Mouse (Mus musculus) limb, embryonic 15.5 days (tissue): Measurements from ENCODE around the gene Nkx2-4. TPM values are rescaled to one million over a fixed set of nuclear protein-coding genes. Genes with fewer than 3 reads are reported as not detected.
A peak's percentile ranks its signal among the peaks of the same experiment; 100 is the strongest.

Source experiments
- ATAC-seq: fragments of 200-750 bp; cut with Nextera tagmentation; 2 replicates; pipeline ENCODE4 v1.8.0; 2017; ENCODE audit warnings: low read depth, moderate TSS enrichment; ENCODE audit not compliant: insufficient number of reproducible peaks, low FRiP score, low TSS enrichment
- H3K27ac ChIP-seq: fragments of 300-500 bp; sonication (generic); 2 replicates; pipeline ENCODE4 v1.5.1; 2015; ENCODE audit warnings: moderate library complexity, mild to moderate bottlenecking, inconsistent platforms
- H3K27me3 ChIP-seq: fragments of 300-500 bp; sonication (generic); 2 replicates; pipeline ENCODE4 v1.6.1; 2015; ENCODE audit warnings: inconsistent platforms
- H3K36me3 ChIP-seq: fragments of 300-500 bp; sonication (generic); 2 replicates; pipeline ENCODE4 v1.6.1; 2015; ENCODE audit warnings: inconsistent platforms
- H3K4me1 ChIP-seq: fragments of 300-500 bp; sonication (generic); 2 replicates; pipeline ENCODE4 v1.6.1; 2015; ENCODE audit warnings: inconsistent platforms
- H3K4me2 ChIP-seq: fragments of 300-500 bp; sonication (generic); 2 replicates; pipeline ENCODE4 v1.6.1; 2015; ENCODE audit warnings: mild to moderate bottlenecking, inconsistent platforms
- H3K4me3 ChIP-seq: fragments of 300-500 bp; sonication (generic); 2 replicates; pipeline ENCODE4 v1.5.1; 2015; ENCODE audit warnings: mild to moderate bottlenecking, inconsistent platforms
- H3K9ac ChIP-seq: fragments of 300-500 bp; sonication (generic); 2 replicates; pipeline ENCODE4 v1.6.1; 2015; ENCODE audit warnings: inconsistent platforms
- H3K9me3 ChIP-seq: fragments of 300-500 bp; sonication (generic); 2 replicates; pipeline ENCODE4 v1.6.1; 2016; ENCODE audit warnings: inconsistent platforms
- WGBS: fragments of 180-500 bp; shearing (Covaris S2); methylation state at CpG from one replicate; pipeline ENCODE4 v1.1.7; 2015; 5-methylcytosine and 5-hydroxymethylcytosine counted together
- polyA plus RNA-seq: library from polyadenylated mRNA; unstranded; fragments of >200 nt; fragmentation: Nextera tagmentation; extraction: Ambion mirVana; gene quantifications from 2 replicates; pipeline ENCODE4 v1.2.1, GENCODE M21; 2015

The Nkx2-4 gene
- not detected in 2 replicates for polyA plus RNA-seq

DNA sequence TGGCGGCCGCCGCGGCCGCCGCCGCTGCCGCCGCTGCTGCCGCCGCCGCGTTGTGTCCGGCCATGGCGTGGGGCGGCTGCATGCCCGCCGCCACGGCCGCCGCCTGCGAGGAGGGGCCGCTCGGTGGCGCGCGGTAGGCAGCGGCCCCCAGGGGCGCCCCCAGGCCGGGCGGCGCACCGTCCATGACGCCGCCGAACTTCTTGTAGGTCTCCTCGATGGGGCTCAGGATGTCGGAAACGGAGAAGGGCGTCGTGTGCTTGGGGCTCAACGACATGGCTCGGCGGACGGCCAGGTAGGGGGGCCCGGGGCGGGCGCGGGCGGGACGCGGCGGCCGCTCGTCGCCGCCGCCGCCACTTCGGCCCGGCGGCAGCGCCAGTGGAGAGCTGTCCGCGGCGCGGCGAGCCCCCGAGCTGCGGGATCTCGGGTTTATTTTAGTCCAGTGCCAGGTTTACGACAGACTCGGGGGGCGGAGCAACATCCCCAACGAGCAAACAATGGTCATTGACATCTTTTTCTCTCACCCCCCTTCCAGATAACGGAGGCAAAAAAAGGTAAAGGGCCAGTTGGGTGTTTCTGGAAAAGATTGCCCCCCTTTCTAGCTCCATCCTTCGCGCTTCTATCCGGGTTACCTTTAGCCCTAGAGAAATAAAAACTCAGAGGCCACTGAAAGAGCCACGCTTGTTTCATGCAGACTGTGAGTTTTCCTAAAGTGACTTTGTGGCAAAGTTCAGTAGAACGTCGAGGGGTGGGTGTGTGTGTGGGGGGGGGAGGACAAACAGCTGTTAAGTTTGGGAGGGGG, at the start of gene Nkx2-4:
TSS of gene Nkx2-4 (minus strand) at position 374 of the 799 bp plus-strand sequence.
- no peak within 1 kb of the TSS for H3K27ac ChIP-seq
- no peak for ATAC-seq
- no peak within 1 kb of the TSS for H3K9ac ChIP-seq
- H3K27me3 ChIP-seq: peaks cover 71% of the 10 kb centered on the region
- no peaks in the 10 kb centered on the region for H3K9me3 ChIP-seq
- peak within 1 kb of the TSS; percentile 76 for H3K4me2 ChIP-seq
- H3K4me1 ChIP-seq: peaks cover 19% of the 10 kb centered on the region
- H3K36me3 ChIP-seq: no peaks in the 10 kb centered on the region
- WGBS: under 1% methylated on average over 76 of the region's 82 CpGs
- H3K4me3 ChIP-seq: peak within 1 kb of the TSS; percentile 43

DNA sequence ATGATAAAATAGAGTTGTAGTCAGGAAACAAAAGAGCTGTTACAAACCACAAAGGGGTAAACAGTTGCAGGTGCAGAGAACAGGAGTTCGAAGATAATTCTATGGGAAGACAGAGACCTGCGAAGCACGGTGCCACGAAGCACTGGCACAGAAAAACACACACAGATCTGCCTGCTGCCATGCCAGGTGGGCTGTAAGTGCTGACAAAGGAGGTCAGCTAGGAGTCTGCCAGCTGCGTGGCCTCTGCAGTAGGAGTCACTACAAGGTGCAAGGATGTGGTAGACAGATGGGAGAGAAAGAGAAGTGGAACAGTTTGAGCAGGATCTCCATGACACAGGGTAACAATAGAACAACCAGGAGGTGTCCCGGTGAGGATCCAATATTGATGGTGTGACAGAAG, 42.1 kb upstream of the Nkx2-4 start:
- no peak overlapping the region for H3K4me2 ChIP-seq
- no peak overlapping the region for H3K9ac ChIP-seq
- H3K36me3 ChIP-seq: no peaks in the 10 kb centered on the region
- WGBS: 82% methylated on average over 6 of the region's 6 CpGs
- H3K27me3 ChIP-seq: no peaks in the 10 kb centered on the region
- no peaks in the 10 kb centered on the region for H3K9me3 ChIP-seq
- no peak for ATAC-seq
- no peak overlapping the region for H3K4me3 ChIP-seq
- H3K27ac ChIP-seq: no peak overlapping the region
- no peaks in the 10 kb centered on the region for H3K4me1 ChIP-seq

DNA sequence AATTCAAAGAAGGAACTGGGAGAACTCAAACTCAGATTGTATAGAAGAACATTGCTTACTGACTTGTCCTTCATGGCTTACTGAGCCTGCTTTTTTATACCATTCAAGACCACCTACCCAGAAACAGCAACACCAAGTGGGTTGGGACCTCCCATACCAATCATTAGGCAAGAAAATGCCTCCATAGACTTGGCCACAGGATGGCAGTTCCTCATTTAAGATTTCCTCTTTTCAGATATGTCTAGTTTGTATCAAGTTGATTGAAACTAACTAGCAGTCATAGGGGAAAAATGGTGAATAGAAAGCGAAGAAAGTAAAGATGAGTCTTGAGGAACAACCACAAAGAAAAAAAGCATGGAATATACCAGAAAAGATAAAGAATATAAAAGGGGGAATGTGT, 34.5 kb upstream of the Nkx2-4 start:
- Histone ChIP-seq H3K4me2 (no peak overlapping the region), H3K9me3 (no peaks in the 10 kb centered on the region), H3K27ac (no peak overlapping the region), H3K36me3 (no peaks in the 10 kb centered on the region), H3K4me3 (no peak overlapping the region), H3K4me1 (no peaks in the 10 kb centered on the region), H3K9ac (no peak overlapping the region), H3K27me3 (no peaks in the 10 kb centered on the region)
- WGBS: 83% methylated on average over 1 of the region's 1 CpGs
- no peak for ATAC-seq

DNA sequence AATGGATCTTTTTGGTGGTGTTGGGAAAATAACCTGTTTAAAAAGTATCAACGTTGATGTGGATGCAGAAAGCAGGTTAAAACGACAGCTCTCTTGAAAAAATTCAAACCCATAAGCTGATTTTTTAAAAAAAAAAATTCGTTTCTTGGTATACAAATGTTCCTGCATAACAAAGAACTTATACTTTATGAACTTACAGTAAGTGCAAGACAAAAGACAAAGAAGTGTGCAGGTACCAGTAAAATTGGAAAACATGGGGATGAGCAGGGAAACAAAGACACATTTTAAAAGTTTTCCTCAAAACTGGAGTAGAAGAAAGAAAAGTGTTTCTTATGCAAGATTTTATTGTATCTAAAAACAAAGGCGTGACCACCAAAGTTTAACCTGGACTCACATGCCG, 1.2 kb upstream of the Nkx2-4 start:
- Histone ChIP-seq H3K4me1 (peaks cover 19% of the 10 kb centered on the region), H3K27ac (no peak overlapping the region), H3K4me3 (no peak overlapping the region), H3K9me3 (no peaks in the 10 kb centered on the region), H3K9ac (no peak overlapping the region), H3K4me2 (no peak overlapping the region), H3K27me3 (peaks cover 62% of the 10 kb centered on the region), H3K36me3 (no peaks in the 10 kb centered on the region)
- WGBS: 21% methylated on average over 5 of the region's 5 CpGs
- ATAC-seq: no peak

DNA sequence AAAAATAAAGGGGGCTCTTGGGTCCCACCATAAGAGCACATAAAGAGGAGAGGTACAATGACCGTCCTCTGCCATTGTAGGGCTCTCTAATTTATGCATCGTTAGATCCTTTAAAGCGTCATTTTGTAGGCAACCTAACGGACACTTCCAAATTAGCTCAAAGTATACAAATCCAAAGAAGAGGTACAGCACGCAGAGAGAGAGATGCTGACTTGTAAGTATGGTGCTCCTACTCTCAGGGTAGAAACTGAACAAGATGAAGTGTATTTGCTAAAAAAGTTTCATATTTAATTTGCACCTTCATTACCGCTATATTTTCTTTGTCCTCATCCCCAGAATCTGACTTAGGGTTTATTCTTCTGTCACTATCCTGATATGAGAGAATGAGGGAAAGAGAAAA, 692 bp upstream of the Nkx2-4 start:
- no peaks in the 10 kb centered on the region for H3K36me3 ChIP-seq
- H3K9me3 ChIP-seq: no peaks in the 10 kb centered on the region
- H3K9ac ChIP-seq: no peak overlapping the region
- peaks cover 67% of the 10 kb centered on the region for H3K27me3 ChIP-seq
- ATAC-seq: no peak
- no peak overlapping the region for H3K27ac ChIP-seq
- H3K4me2 ChIP-seq: no peak overlapping the region
- no peak overlapping the region for H3K4me3 ChIP-seq
- WGBS: 10% methylated on average over 6 of the region's 6 CpGs
- H3K4me1 ChIP-seq: peaks cover 19% of the 10 kb centered on the region

DNA sequence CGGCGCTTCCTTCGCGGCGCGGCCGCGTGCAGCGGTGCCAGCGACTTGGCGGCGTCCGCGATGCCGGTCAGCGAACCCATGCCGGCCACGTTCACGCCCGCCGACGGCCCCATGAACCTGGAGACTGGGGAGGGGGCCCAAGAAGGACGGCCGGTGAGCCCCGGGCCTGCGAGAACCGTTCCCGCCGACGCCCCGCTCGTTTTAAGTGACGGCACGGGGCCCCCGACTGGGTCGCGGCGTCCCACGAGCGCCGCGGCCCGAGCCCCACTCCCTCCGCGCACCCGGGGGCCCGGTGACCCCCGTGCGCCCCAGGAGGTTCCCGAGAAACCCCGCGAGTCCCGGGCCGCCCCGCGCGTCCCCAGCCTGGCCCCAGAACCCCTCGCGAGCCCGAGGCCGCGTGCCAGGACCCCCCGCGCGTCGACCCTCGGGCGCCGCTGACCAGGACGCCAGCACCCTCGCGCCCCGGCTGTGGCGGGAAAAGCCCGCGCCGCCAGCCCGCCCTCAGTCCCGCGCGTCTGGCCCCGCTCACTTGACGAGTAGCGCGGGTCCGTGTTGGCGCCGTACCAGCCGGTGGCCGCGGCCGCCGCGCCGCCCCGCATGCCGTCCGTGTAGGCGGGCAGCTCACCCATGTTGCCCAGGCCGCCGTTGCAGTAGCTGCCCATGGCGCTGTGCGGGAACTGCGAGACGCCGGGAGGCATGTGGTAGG, 726 bp downstream of the Nkx2-4 start:
- under 1% methylated on average over 106 of the region's 106 CpGs for WGBS
- Histone ChIP-seq H3K4me1 (peaks cover 19% of the 10 kb centered on the region), H3K9me3 (no peaks in the 10 kb centered on the region), H3K4me3 (peak overlapping the region; percentile 43), H3K4me2 (peak overlapping the region; percentile 76), H3K9ac (no peak overlapping the region), H3K36me3 (no peaks in the 10 kb centered on the region), H3K27me3 (peaks cover 69% of the 10 kb centered on the region), H3K27ac (no peak overlapping the region)
- no peak for ATAC-seq

DNA sequence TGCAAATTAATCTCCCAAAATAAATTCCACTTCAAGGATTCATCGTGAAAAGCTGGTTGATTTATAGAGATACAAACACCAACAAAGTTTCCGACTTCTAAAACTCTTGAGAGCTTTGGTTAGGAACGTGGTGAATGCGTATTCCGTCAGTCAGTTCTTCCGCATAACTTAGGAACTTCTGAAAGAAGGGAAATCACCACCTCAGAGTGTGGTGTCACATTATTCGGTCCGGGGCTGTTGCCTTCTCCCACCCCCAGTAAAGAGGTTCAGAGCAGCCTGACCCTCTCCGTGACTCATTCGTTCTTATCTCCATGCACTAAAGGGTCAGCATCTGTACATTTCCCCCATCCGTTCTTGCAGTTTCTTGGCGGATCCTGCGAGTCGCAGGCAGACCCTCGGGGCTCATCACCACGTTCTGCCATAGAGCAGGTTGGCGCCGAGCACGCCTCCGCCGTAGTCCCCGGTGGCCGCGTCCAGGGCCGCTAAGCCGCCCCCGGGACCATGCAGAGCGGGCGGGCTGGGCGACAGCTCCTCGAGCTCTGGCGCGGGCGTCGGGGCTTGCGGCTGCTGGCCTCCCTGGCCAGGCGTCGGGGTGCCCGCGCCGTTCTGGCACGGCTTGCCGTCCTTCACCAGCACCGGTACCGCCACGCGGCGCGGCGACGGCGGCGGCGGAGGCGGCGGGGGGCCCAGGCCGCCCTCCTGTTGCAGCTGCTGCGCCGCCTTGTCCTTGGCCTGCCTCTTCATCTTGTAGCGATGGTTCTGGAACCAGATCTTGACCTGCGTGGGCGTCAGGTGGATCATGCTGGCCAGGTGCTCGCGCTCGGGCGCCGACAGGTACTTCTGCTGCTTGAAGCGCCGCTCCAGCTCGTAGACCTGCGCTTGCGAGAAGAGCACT, 1.5 kb downstream of the Nkx2-4 start:
- Histone ChIP-seq H3K9ac (no peak overlapping the region), H3K27ac (no peak overlapping the region), H3K4me3 (peak overlapping the region; percentile 43), H3K9me3 (no peaks in the 10 kb centered on the region), H3K36me3 (no peaks in the 10 kb centered on the region), H3K27me3 (peaks cover 75% of the 10 kb centered on the region), H3K4me1 (peaks cover 19% of the 10 kb centered on the region), H3K4me2 (peak overlapping the region; percentile 76)
- no peak for ATAC-seq
- WGBS: 1% methylated on average over 72 of the region's 72 CpGs

DNA sequence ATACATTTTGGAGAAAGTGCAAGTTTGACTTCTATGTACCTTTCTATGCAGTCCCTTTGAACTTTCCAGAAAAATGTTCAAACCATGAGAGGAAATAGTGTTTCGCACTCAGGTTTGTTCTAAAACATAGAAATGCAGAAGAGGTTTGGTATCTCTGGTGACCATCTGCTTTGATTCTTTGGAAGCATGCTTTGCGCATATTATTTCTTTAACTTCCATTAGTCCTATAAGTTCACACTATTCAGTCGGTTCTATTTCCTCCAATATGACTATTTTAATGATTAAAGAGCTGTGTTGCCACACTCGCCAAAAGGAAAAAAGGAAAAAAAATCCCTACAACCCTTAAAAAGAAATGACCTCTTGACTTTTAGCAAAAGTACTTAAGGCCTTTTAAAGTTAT, 2.9 kb downstream of the Nkx2-4 start:
- Histone ChIP-seq H3K27ac (no peak overlapping the region), H3K4me3 (no peak overlapping the region), H3K36me3 (0 out of 2 replicates have a peak, but pooled peaks cover under 1% of the 10 kb centered on the region), H3K9me3 (no peaks in the 10 kb centered on the region), H3K4me2 (no peak overlapping the region), H3K9ac (no peak overlapping the region), H3K4me1 (peaks cover 19% of the 10 kb centered on the region), H3K27me3 (peaks cover 69% of the 10 kb centered on the region)
- 63% methylated on average over 4 of the region's 4 CpGs for WGBS
- ATAC-seq: no peak

DNA sequence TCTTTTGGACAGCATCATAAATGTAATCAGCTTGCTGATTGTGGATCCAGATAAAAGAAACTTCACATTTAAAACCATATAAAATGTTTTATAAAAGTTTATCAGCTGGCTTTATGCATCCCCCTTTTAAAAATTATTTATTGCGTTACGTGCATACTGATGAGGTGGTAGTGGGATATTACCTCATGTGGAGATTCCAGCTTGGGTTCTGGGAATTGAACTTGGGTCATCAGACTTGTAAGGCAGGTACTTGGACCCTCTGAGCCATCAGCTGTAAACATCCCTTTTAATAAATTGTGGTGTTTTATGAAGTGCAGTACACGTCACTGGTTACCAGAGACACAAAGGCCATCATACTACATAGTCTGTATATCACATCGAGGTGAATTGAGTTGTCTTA, 10.8 kb downstream of the Nkx2-4 start:
- no peaks in the 10 kb centered on the region for H3K9me3 ChIP-seq

DNA sequence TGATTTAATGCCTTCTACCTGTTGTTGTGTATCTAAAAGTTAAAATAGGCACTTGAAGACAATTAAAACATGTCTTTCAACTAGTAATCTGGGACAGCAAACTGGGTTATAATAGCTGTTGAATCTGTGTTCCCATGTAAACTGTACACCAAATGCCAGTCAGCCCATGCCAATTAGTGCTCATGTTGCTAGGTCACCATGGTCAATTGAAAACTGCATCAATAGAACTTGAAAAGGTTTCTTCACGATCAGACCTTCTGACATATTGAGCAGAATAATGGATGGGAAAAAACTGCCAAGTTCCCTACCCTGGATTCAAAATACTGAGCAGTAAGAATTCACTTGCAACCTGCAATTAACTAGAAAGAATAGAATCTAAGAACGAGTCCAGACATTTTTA, 11.3 kb downstream of the Nkx2-4 start:
- H3K9me3 ChIP-seq: no peaks in the 10 kb centered on the region
- no peak overlapping the region for H3K4me3 ChIP-seq
- no peaks in the 10 kb centered on the region for H3K4me1 ChIP-seq
- H3K36me3 ChIP-seq: peaks cover 21% of the 10 kb centered on the region; the same call in 1 of the 2 replicates
- 71% methylated on average over 2 of the region's 2 CpGs for WGBS
- H3K9ac ChIP-seq: no peak overlapping the region
- H3K4me2 ChIP-seq: no peak overlapping the region
- H3K27me3 ChIP-seq: peaks cover under 1% of the 10 kb centered on the region; the same call in 1 of the 2 replicates
- H3K27ac ChIP-seq: no peak overlapping the region
- ATAC-seq: no peak

More for the DNA sequence above, 10.8 kb downstream of the Nkx2-4 start:
- Histone ChIP-seq H3K9ac (no peak overlapping the region), H3K4me3 (no peak overlapping the region), H3K27ac (no peak overlapping the region), H3K4me1 (no peaks in the 10 kb centered on the region), H3K36me3 (peaks cover 21% of the 10 kb centered on the region; the same call in 1 of the 2 replicates), H3K27me3 (peaks cover 5% of the 10 kb centered on the region), H3K4me2 (no peak overlapping the region)
- no peak for ATAC-seq
- 84% methylated on average over 4 of the region's 4 CpGs for WGBS

DNA sequence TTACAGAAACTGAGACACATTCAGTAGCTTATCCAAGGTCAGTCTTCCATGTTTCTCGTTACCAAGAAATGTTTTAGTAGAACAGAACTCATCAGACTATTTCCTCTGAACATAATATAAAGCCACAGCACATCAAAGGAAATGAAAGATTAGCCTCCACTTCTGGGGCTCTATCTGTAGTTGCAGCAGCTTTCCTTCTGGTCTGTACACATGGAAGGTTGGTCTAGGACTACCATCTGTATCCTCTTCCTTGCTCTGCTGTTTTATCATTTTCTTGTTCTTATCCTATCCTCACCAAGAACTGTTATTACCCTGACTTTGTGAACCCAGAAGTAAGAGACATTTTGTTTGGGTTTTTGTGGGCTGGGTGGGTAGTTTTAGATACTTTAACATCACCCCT, 14.9 kb downstream of the Nkx2-4 start:
- no peak overlapping the region for H3K9ac ChIP-seq
- H3K27ac ChIP-seq: no peak overlapping the region
- no peaks in the 10 kb centered on the region for H3K27me3 ChIP-seq
- WGBS: 83% methylated on average over 1 of the region's 1 CpGs
- no peak overlapping the region for H3K4me3 ChIP-seq
- ATAC-seq: no peak
- no peak overlapping the region for H3K4me2 ChIP-seq
- no peaks in the 10 kb centered on the region for H3K4me1 ChIP-seq
- H3K36me3 ChIP-seq: peaks cover 21% of the 10 kb centered on the region
- no peaks in the 10 kb centered on the region for H3K9me3 ChIP-seq
